Mouse (Mus musculus) liver, postnatal 0 days (tissue): ENCODE results near the gene Hat1. TPM values are rescaled to one million over a fixed set of nuclear protein-coding genes. Genes with fewer than 3 reads are reported as not detected.

ENCODE experiments used
- ATAC-seq: fragments of 200-750 bp; cut with Nextera tagmentation; 2 replicates; pipeline ENCODE4 v1.8.0; 2017; ENCODE audit warnings: mild to moderate bottlenecking, moderate library complexity
- DNase-seq: peaks from one replicate; pipeline ENCODE4 v3.0.0-alpha.2; 2016
- H3K27ac ChIP-seq: fragments of 300-500 bp; sonication (generic); 2 replicates; pipeline ENCODE4 v1.5.1; 2014; ENCODE audit warnings: antibody characterized with exemption, moderate library complexity, mild to moderate bottlenecking, low read depth
- H3K27me3 ChIP-seq: fragments of 300-500 bp; sonication (generic); 2 replicates; pipeline ENCODE4 v1.6.1; 2014; ENCODE audit warnings: low read length, control low read depth, mixed read lengths; ENCODE audit not compliant: insufficient read depth
- H3K36me3 ChIP-seq: fragments of 300-500 bp; sonication (generic); replicated peaks from 2 replicates; pipeline ENCODE4 v1.6.1; 2014; ENCODE audit warnings: mild to moderate bottlenecking, control low read depth, low read length, moderate library complexity, mixed read lengths; ENCODE audit not compliant: insufficient read depth
- H3K4me1 ChIP-seq: fragments of 300-500 bp; sonication (generic); 2 replicates; pipeline ENCODE4 v1.6.1; 2014; ENCODE audit warnings: antibody characterized with exemption, mild to moderate bottlenecking, control low read depth; ENCODE audit not compliant: insufficient read depth
- H3K4me2 ChIP-seq: fragments of 300-500 bp; sonication (generic); 2 replicates; pipeline ENCODE4 v1.6.1; 2014; ENCODE audit warnings: low read depth, mild to moderate bottlenecking, low read length, moderate library complexity, mixed read lengths
- H3K4me3 ChIP-seq: fragments of 300-500 bp; sonication (generic); 2 replicates; pipeline ENCODE4 v1.5.1; 2014; ENCODE audit warnings: low read depth, low read length
- H3K9ac ChIP-seq: fragments of 300-500 bp; sonication (generic); replicated peaks from 2 replicates; pipeline ENCODE4 v1.6.1; 2014; ENCODE audit warnings: mild to moderate bottlenecking, moderate library complexity
- H3K9me3 ChIP-seq: fragments of 300-500 bp; sonication (generic); 2 replicates; pipeline ENCODE4 v1.6.1; 2016; ENCODE audit warnings: mild to moderate bottlenecking, control low read depth, low read length, mixed read lengths
- CTCF ChIP-seq: sonication (generic); IDR thresholded peaks from 2 replicates; pipeline ENCODE4 v1.5.1; 2016; ENCODE audit warnings: antibody characterized with exemption, low read depth
- EP300 ChIP-seq: IDR thresholded peaks from 2 replicates; pipeline ENCODE4 v1.6.1; 2016; ENCODE audit warnings: antibody characterized with exemption, low read depth, mild to moderate bottlenecking
- WGBS: fragments of 180-500 bp; shearing (Covaris S2); extraction: QIAGEN DNeasy Blood & Tissue Kit; methylation state at CpG from one replicate; pipeline ENCODE4 v1.1.7; 2014; ENCODE audit not compliant: insufficient replicate concordance; 5-methylcytosine and 5-hydroxymethylcytosine counted together
- polyA plus RNA-seq: library from polyadenylated mRNA; unstranded; fragments of >200 nt; fragmentation: Nextera tagmentation; extraction: Ambion mirVana; gene quantifications from 2 replicates; pipeline ENCODE4 v1.2.1, GENCODE M21; 2015

Gene Hat1
- polyA plus RNA-seq, 1 experiment from 2014 or later: 53.6 TPM

DNA sequence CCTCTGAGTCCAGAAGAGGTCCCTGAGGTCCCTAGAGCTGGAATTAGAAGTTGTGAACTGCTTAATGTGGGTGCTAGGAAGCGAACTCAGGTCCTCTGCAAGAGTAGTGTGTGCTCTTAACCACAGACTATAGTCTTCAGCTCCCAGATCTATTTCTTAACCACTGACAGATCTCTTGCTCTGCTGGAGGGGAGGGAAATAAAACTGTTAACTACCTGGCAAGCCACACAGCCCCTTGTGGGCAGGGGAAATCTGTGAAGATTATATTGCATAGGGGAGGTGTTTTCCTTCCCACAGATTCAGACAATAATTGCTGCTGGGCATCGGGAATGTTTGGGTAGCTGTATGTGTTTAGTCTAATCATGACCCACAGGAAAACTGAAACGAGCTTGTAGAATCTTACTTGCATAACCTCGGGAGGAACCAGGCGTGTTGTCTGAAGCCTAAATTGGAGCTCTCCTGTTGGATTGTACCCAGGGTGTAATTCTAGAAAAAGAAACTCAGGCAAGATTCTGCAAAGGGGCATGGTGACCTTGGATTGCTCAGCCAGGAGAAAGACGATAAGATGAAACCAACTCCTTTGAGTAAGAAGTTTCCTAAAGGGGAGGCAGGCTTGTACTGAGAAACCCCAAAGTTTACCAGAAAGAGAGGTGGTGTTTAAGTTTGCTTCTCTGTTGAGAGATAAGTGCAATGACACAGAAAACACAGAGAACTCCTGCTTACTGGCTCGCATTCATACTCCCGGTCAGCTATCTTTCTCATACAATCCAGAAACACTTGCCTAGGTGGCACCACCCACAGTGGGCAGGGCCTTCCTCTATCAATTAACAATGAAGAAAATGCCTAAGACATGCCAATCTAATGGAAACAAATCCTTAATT lies 14.2 kb upstream of the Hat1 start:
- no peak for TF ChIP-seq EP300
- TF ChIP-seq CTCF: no peak
- H3K9ac ChIP-seq: no peak overlapping the region
- no peak for DNase-seq
- peak overlapping the region; percentile 41 for H3K4me2 ChIP-seq
- H3K9me3 ChIP-seq: no peaks in the 10 kb centered on the region
- no peak overlapping the region for H3K27ac ChIP-seq
- no peaks in the 10 kb centered on the region for H3K36me3 ChIP-seq
- whole genome bisulfite sequencing: 49% methylated on average over 8 of the region's 8 CpGs
- H3K4me1 ChIP-seq: peaks cover 8% of the 10 kb centered on the region; the same call in 1 of the 2 replicates
- no peaks in the 10 kb centered on the region for H3K27me3 ChIP-seq
- 0 out of 2 replicates have a peak, but pooled peaks have one; percentile 17 for ATAC-seq
- no peak overlapping the region for H3K4me3 ChIP-seq

- DNase-seq (no peak), ATAC-seq (peak; percentile 59)
- no peak overlapping the region for H3K9ac ChIP-seq
- peaks cover 8% of the 10 kb centered on the region; the same call in 1 of the 2 replicates for H3K4me1 ChIP-seq
- TF ChIP-seq EP300: no peak
- no peak for TF ChIP-seq CTCF
- no peaks in the 10 kb centered on the region for H3K36me3 ChIP-seq
- WGBS: 51% methylated on average over 11 of the region's 11 CpGs
- no peaks in the 10 kb centered on the region for H3K9me3 ChIP-seq
- no peak overlapping the region for H3K4me3 ChIP-seq
- no peak overlapping the region for H3K27ac ChIP-seq
- H3K27me3 ChIP-seq: no peaks in the 10 kb centered on the region
- H3K4me2 ChIP-seq: peak overlapping the region; percentile 50
Observed at GRCm38 (mm10) chr2:71376433-71376906, 12.3 kb upstream of the Hat1 start.

DNA sequence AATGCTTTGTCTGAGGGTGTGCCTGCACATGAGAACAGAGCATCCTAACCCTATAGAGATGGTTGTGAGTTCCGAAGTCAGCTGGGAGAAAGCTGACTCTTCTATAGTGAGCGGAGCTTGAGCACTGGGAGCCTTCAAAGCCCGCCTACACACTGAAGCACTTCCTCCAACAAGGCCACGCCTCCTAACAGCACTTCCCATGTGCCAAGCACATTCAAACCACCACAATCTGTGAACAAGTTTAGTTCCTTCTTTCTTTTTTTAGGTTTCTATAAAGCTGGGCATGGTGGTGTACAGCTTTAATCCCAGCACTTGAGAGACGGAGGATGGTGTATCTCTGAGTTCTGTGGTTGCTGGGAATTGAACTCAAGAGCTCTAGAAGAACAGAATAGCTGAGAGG lies 11.3 kb upstream of the Hat1 start:
- Histone ChIP-seq H3K4me3 (no peak overlapping the region), H3K9me3 (no peaks in the 10 kb centered on the region), H3K27me3 (no peaks in the 10 kb centered on the region), H3K27ac (no peak overlapping the region), H3K36me3 (no peaks in the 10 kb centered on the region), H3K4me1 (peaks cover 8% of the 10 kb centered on the region; the same call in 1 of the 2 replicates), H3K9ac (no peak overlapping the region), H3K4me2 (no peak overlapping the region)
- TF ChIP-seq EP300 (no peak), CTCF (no peak)
- DNase-seq (no peak), ATAC-seq (no peak)
- WGBS: 69% methylated on average over 5 of the region's 5 CpGs

- no peak for TF ChIP-seq CTCF
- no peak for TF ChIP-seq EP300
- Histone ChIP-seq H3K4me1 (no peaks in the 10 kb centered on the region), H3K4me3 (no peak overlapping the region), H3K9me3 (no peaks in the 10 kb centered on the region), H3K36me3 (no peaks in the 10 kb centered on the region), H3K27ac (no peak overlapping the region), H3K4me2 (no peak overlapping the region), H3K9ac (no peak overlapping the region), H3K27me3 (no peaks in the 10 kb centered on the region)
- WGBS: 53% methylated on average over 4 of the region's 4 CpGs
- DNase-seq (no peak), ATAC-seq (no peak)
Observed at GRCm38 (mm10) chr2:71381962-71382361, 6.8 kb upstream of the Hat1 start.

DNA sequence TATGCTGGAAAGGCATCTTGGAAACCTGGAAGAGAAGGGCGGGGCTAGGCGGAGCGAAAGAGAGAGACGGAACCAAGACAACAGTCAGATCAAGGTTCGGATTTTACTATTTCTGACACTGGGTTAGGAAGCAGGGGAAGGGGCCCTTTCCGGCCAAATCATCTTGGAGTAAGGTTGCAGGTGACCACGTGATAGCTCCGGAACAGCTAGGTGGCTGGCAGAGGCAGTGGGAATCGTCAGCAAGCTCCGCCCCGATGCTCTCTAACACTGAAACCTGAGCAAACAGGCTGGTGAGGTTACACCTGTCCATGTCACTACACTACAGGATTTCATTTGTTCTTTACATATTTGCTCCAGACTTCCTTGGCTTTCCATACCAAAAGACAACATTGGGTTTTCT lies 4.9 kb upstream of the Hat1 start:
- Histone ChIP-seq H3K27ac (no peak overlapping the region), H3K36me3 (no peaks in the 10 kb centered on the region), H3K9me3 (no peaks in the 10 kb centered on the region), H3K4me2 (no peak overlapping the region), H3K9ac (no peak overlapping the region), H3K27me3 (no peaks in the 10 kb centered on the region), H3K4me3 (no peak overlapping the region), H3K4me1 (peaks cover 4% of the 10 kb centered on the region)
- no peak for TF ChIP-seq EP300
- no peak for TF ChIP-seq CTCF
- ATAC-seq (no peak), DNase-seq (no peak)
- WGBS: 51% methylated on average over 11 of the region's 11 CpGs

DNA sequence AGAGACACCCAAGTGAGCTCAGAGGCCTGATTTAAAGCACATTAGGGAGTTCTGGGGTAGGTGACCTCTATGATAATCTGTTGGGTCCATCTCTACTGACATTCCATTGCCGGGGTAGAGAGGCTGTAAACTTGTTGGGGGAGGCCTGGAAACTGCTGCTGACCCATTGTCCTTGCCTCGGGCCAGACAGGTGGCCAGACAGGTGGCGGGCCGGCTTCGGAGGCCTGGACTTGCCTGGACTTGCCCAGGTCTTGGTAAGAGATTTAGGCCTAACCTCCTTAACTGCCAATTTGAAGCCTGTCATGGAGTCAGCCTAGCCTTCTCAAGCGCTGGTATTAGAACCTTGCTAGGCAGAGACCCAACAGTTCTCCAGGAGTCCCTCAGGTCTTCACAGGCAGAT lies 992 bp upstream of the Hat1 start:
- Histone ChIP-seq H3K27ac (no peak overlapping the region), H3K9me3 (no peaks in the 10 kb centered on the region), H3K4me3 (no peak overlapping the region), H3K27me3 (no peaks in the 10 kb centered on the region), H3K4me2 (no peak overlapping the region), H3K4me1 (peaks cover 9% of the 10 kb centered on the region), H3K36me3 (peaks cover 7% of the 10 kb centered on the region), H3K9ac (no peak overlapping the region)
- ATAC-seq (no peak), DNase-seq (no peak)
- TF ChIP-seq CTCF (no peak), EP300 (no peak)
- 93% methylated on average over 6 of the region's 6 CpGs for WGBS
